Mouse (Mus musculus) lung, postnatal 0 days (tissue): Measurements from ENCODE around the gene Fnip1.

Experiments used
- CTCF ChIP-seq: IDR thresholded peaks from 2 replicates; pipeline ENCODE4 v1.5.1; 2016; ENCODE audit warnings: antibody characterized with exemption, mild to moderate bottlenecking
- EP300 ChIP-seq: IDR thresholded peaks from 2 replicates; pipeline ENCODE4 v1.6.1; 2016; ENCODE audit warnings: antibody characterized with exemption, mild to moderate bottlenecking, control low read depth

DNA sequence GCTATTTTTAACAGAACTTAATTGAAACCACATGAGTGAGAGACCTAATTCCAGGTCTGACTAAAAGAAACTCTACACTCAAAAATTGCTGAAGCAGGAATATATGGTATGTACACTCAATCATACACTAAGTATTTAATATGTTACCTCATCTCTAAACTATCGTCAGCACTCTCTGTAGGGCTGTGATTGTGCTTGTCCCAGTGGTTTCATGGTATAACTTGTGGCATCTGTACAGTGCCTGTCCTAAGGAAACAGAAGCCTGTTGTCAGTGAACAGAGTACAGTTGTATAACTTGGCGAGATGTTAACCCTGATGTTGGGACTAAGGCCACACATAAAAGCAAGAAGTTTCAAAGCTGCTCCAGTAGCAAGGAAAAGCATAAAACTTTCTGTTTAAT lies 10.9 kb upstream of the Fnip1 start:
- TF ChIP-seq EP300 (no peak), CTCF (no peak)
